ENCODE assay signal across 8 mouse cellular contexts in genomic region chr1:175625990-175626692, GRCm38 (mm10). TPM values are rescaled to one million over a fixed set of nuclear protein-coding genes. Genes with fewer than 3 reads are reported as not detected.
DNase-seq lines count a peak whose midpoint lies in the region; ATAC-seq lines count a peak whose summit lies in the region.

No protein-coding gene starts in this region.

- WGBS in forebrain, embryonic 13.5 days, result 96% methylated on average over 1 of the region's 1 CpGs

- H3K27ac ChIP-seq in forebrain, embryonic 13.5 days, result peak overlapping the region; percentile 22; the same call in 1 of the 2 replicates

- no peaks in the 10 kb centered on the region for H3K27me3 ChIP-seq in forebrain, embryonic 13.5 days

- H3K9me3 ChIP-seq in forebrain, embryonic 13.5 days (replicated peaks), result no peaks in the 10 kb centered on the region

- peak overlapping the region; percentile 91 for H3K4me3 ChIP-seq in forebrain, embryonic 13.5 days

- no peak overlapping the region; the same call in 1 of the 2 replicates for H3K9ac ChIP-seq in forebrain, embryonic 13.5 days

- H3K4me2 ChIP-seq in forebrain, embryonic 13.5 days, result peak overlapping the region; percentile 53

- ATAC-seq in forebrain, embryonic 13.5 days, result peak; percentile 41
- ATAC-seq in megakaryocyte progenitor cell, adult 5-6 weeks (replicated peaks; ENCODE audit: poor library complexity), result peak; percentile 48

- peaks cover 9% of the 10 kb centered on the region for H3K4me1 ChIP-seq in forebrain, embryonic 13.5 days

- no peaks in the 10 kb centered on the region for H3K36me3 ChIP-seq in forebrain, embryonic 13.5 days (ENCODE audit: poor library complexity, severe bottlenecking)

- peak; percentile 22 for DNase-seq in left cerebral cortex, adult 11 months (ENCODE audit: low spot score)
- no peak for DNase-seq in left cerebral cortex, adult 18-20 months (ENCODE audit: low spot score in 2 of 2)
- DNase-seq in T-cell, adult 2 months (ENCODE audit: low spot score), result peak; percentile 35
- peak; percentile 36 for DNase-seq in kidney, postnatal 14 days
- DNase-seq in telencephalon, adult 2 months (ENCODE audit: low read depth, low spot score), result peak; percentile 36
- DNase-seq in ovary, postnatal 14 days (ENCODE audit: low spot score), result no peak

RNA-seq across cellular contexts. Expression of gene Fh1, which starts 0.7 kb away (rescaled TPM):
- 10 to 100 TPM; 83.8 to 88.1 TPM for total RNA-seq in left cerebral cortex, adult 18-20 months (2021)
- polyA plus RNA-seq in forebrain, embryonic 13.5 days (2015; fragmentation: Nextera tagmentation; extraction: Ambion mirVana), result 76.2 and 78.8 TPM in 2 replicates
- total RNA-seq in megakaryocyte progenitor cell, adult 5-6 weeks (2015), result 162 and 179 TPM in 2 replicates
- 104 and 121 TPM in 2 replicates for total RNA-seq in megakaryocyte progenitor cell, adult 5-6 weeks (2017)

RNA-seq across cellular contexts. Expression of gene Kmo, which starts 6.0 kb away (rescaled TPM):
- total RNA-seq in left cerebral cortex, adult 18-20 months (2021), result under 1 TPM in 1 of 2 experiments, not detected in 1; 0.23 TPM
- polyA plus RNA-seq in forebrain, embryonic 13.5 days (2015; fragmentation: Nextera tagmentation; extraction: Ambion mirVana), result 0.30 TPM in 1 of 2 replicates, not detected in the other
- 3.0 and 3.4 TPM in 2 replicates for total RNA-seq in megakaryocyte progenitor cell, adult 5-6 weeks (2015)
- 6.4 and 7.1 TPM in 2 replicates for total RNA-seq in megakaryocyte progenitor cell, adult 5-6 weeks (2017)

Comparison
In these comparisons a context has a peak if more than half of its experiments do, and no peak if none do; other contexts are left out.
1. DNase-seq: peak in left cerebral cortex, adult 11 months (single experiment), T-cell, adult 2 months (single experiment), kidney, postnatal 14 days (single experiment) and telencephalon, adult 2 months (single experiment); none in left cerebral cortex, adult 18-20 months (0 of 2) and ovary, postnatal 14 days (single experiment).